Mouse (Mus musculus) G1E (cell line): ENCODE results near the gene Vmn1r53. TPM values are rescaled to one million over a fixed set of nuclear protein-coding genes. Genes with fewer than 3 reads are reported as not detected.
"Not testable (repeated sequence)": the region's sequence is repeated elsewhere in the genome, so short reads cannot be mapped to it uniquely, and the experiment has no call there.

ENCODE experiments used
- ATAC-seq: 2 replicates; pipeline ENCODE4 v1.8.0; 2016; ENCODE audit warnings: mild to moderate bottlenecking; ENCODE audit not compliant: insufficient number of reproducible peaks, poor library complexity, low FRiP score, severe bottlenecking; ENCODE audit errors: extremely low read depth
- DNase-seq: peaks from one replicate; pipeline ENCODE4 v3.0.0; 2012; ENCODE audit warnings: low spot score
- H3K27me3 ChIP-seq: 2 replicates; pipeline ENCODE4 v1.6.1; 2012; ENCODE audit warnings: mild to moderate bottlenecking, low read length, inconsistent platforms; ENCODE audit not compliant: insufficient read depth
- H3K36me3 ChIP-seq: replicated peaks from 2 replicates; pipeline ENCODE3; 2012; ENCODE audit warnings: mild to moderate bottlenecking, inconsistent platforms
- H3K4me1 ChIP-seq: 2 replicates; pipeline ENCODE4 v1.6.1; 2012; ENCODE audit warnings: low read depth, low read length, inconsistent platforms, mixed read lengths; ENCODE audit not compliant: insufficient read depth
- H3K4me3 ChIP-seq: 2 replicates; pipeline ENCODE4 v1.5.1; 2012; ENCODE audit warnings: low read depth, mild to moderate bottlenecking, inconsistent platforms, low read length, moderate library complexity, mixed read lengths
- H3K9me3 ChIP-seq: replicated peaks from 2 replicates; pipeline ENCODE4 v1.6.1; 2012; ENCODE audit warnings: inconsistent platforms
- CTCF ChIP-seq: IDR thresholded peaks from 2 replicates; pipeline ENCODE4 v1.5.1; 2012; ENCODE audit warnings: low read depth, low read length, inconsistent platforms, mixed read lengths
- GATA1 ChIP-seq: IDR thresholded peaks from 2 replicates; pipeline ENCODE4 v1.6.1; 2012; ENCODE audit warnings: borderline replicate concordance, low read length, inconsistent platforms, mixed read lengths
- GATA2 ChIP-seq: IDR thresholded peaks from 2 replicates; pipeline ENCODE4 v1.6.1; 2012; ENCODE audit warnings: low read depth, low read length, inconsistent platforms, borderline replicate concordance
- POLR2AphosphoS5 ChIP-seq: IDR thresholded peaks from 2 replicates; pipeline ENCODE4 v1.6.1; 2012; ENCODE audit warnings: low read depth, low read length, inconsistent platforms; ENCODE audit not compliant: insufficient replicate concordance
- TAL1 ChIP-seq: conservative IDR thresholded peaks from 2 replicates; pipeline ENCODE4 v1.6.1; 2012; ENCODE audit warnings: low read depth, low read length, inconsistent platforms, mixed read lengths
- polyA plus RNA-seq: library from polyadenylated mRNA; stranded (reverse); fragments of >175 nt; gene quantifications from 2 replicates; pipeline ENCODE4 v1.2.3, GENCODE M21; 2012
- total RNA-seq, 2 experiments: library from RNA; stranded (forward) in 1 of 2; stranded (reverse) in 1 of 2; fragments of 200-1000 nt in 1 of 2; fragments of >200 nt in 1 of 2; fragmentation: Nextera tagmentation in 1 of 2; gene quantifications; 2 replicates each; pipeline ENCODE4 v1.2.3; 2014 to 2017

Gene Vmn1r53
- total RNA-seq (2014; fragmentation: Nextera tagmentation) (not detected in 2 replicates), total RNA-seq (2017) (0.16 and 0.52 TPM in 2 replicates), polyA plus RNA-seq (not detected in 2 replicates)

GRCm38 (mm10) chr6:90224338-90224737, at the start of gene Vmn1r53:
Vmn1r53 (minus strand) TSS chr6:90224438.
- H3K4me1 ChIP-seq, result no peaks in the 10 kb centered on the region
- no peak within 1 kb of the TSS for H3K4me3 ChIP-seq
- H3K9me3 ChIP-seq, result no peaks in the 10 kb centered on the region
- ATAC-seq (no peak), DNase-seq (no peak)
- no peak for TF ChIP-seq GATA1
- no peak for TF ChIP-seq TAL1
- no peak for TF ChIP-seq POLR2AphosphoS5
- TF ChIP-seq GATA2, result no peak
- TF ChIP-seq CTCF, result no peak
- no peaks in the 10 kb centered on the region for H3K36me3 ChIP-seq
- no peaks in the 10 kb centered on the region for H3K27me3 ChIP-seq

DNA sequence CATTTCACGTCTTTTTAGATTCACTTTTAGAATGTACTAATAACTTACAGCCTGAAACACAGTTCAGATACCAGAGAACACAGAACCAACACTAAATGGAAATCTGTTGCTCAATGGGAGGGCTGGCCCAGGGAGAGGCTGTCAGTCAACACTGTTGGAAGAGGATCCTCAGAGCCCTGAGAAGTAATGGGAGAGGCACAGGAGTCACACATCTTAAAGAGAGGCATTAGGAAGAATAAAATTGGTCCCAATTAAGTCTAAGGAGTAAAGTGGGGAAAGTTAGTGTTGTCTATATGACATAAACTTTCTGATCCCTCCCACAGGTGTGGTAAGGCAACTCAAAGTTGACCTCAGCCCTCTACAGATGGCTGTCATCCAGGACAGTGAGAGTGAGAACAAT, 21.8 kb upstream of the Vmn1r53 start, which contains the start of gene Vmn1r54:
Gene Vmn1r54 (plus strand): TSS at position 301 of the 400 bp plus-strand sequence.
- no peak for TF ChIP-seq POLR2AphosphoS5
- TF ChIP-seq GATA2, result no peak
- TF ChIP-seq GATA1, result no peak
- TF ChIP-seq CTCF, result no peak
- no peak for TF ChIP-seq TAL1
- H3K27me3 ChIP-seq, result peaks cover 8% of the 10 kb centered on the region; the same call in 1 of the 2 replicates
- no peak within 1 kb of the TSS for H3K4me3 ChIP-seq
- no peaks in the 10 kb centered on the region for H3K9me3 ChIP-seq
- no peak for DNase-seq
- ATAC-seq, result no peak
- no peaks in the 10 kb centered on the region for H3K4me1 ChIP-seq
- H3K36me3 ChIP-seq, result no peaks in the 10 kb centered on the region

DNA sequence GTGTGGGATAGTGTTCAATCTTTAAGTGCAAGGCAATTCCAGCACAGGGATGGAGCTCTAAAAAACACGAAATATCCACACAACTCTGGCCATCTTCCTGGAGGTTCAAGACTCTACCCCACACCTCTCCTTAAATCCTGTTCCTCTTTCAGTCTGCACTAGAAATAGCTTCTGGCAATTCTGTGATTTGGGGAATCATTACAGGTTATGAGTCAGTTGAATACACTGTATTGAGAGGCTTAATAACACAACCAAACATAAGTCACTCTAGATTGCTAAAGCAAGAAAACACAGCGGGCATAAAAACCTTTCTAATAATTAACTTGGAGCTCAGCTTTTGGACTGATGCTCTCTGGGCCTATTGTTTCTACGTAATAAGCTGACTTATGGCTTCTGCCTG, 19.8 kb upstream of the Vmn1r53 start:
- TF ChIP-seq CTCF (no peak), POLR2AphosphoS5 (no peak), GATA1 (no peak), GATA2 (no peak), TAL1 (no peak)
- H3K36me3 ChIP-seq, result no peaks in the 10 kb centered on the region
- H3K4me3 ChIP-seq, result no peak overlapping the region
- no peaks in the 10 kb centered on the region for H3K4me1 ChIP-seq
- H3K9me3 ChIP-seq, result no peaks in the 10 kb centered on the region
- DNase-seq, result no peak
- no peak for ATAC-seq
- H3K27me3 ChIP-seq, result peaks cover 8% of the 10 kb centered on the region; the same call in 1 of the 2 replicates

DNA sequence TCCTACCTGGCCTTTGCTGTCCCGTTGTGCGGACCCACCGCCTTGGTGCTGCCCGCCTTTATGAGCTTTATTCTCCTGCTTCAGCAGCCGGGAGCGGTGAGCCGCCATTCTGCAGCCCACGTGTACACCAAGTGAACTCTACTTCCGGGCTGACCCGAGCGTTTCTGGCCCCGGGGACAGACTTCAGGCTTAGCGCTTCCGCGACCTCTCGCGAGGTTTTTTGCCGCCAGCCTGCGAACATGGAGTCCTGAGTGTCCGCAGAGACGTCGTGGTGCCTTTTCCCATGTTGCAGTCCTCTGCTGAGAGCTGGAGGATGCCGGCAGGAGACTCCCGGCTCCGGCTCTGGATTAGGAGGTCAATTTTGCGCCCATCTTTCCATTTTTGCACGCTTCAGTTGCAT, 8.4 kb upstream of the Vmn1r53 start:
- DNase-seq (no peak), ATAC-seq (no peak)
- no peak overlapping the region for H3K4me3 ChIP-seq
- TF ChIP-seq CTCF (no peak), GATA2 (no peak), TAL1 (no peak), POLR2AphosphoS5 (no peak), GATA1 (no peak)
- no peaks in the 10 kb centered on the region for H3K9me3 ChIP-seq
- H3K36me3 ChIP-seq, result no peaks in the 10 kb centered on the region
- no peaks in the 10 kb centered on the region for H3K4me1 ChIP-seq
- H3K27me3 ChIP-seq, result no peaks in the 10 kb centered on the region

GRCm38 (mm10) chr6:90232114-90232513, 7.9 kb upstream of the Vmn1r53 start:
- H3K27me3 ChIP-seq, H3K36me3 ChIP-seq, ATAC-seq, DNase-seq, H3K9me3 ChIP-seq, H3K4me3 ChIP-seq, H3K4me1 ChIP-seq: not testable (repeated sequence)

- not testable (repeated sequence) for H3K4me3 ChIP-seq, H3K36me3 ChIP-seq, ATAC-seq
Measured at GRCm38 (mm10) chr6:90202493-90202892, 21.7 kb downstream of the Vmn1r53 start, which contains the start of gene V1ra8. V1ra8 (plus strand) TSS chr6:90202793.

GRCm38 (mm10) chr6:90174508-90174907, 49.7 kb downstream of the Vmn1r53 start, which contains the start of gene Vmn1r52:
Vmn1r52 (plus strand) TSS chr6:90174808.
- Histone ChIP-seq H3K4me3 (no peak within 1 kb of the TSS), H3K9me3 (no peaks in the 10 kb centered on the region), H3K27me3 (no peaks in the 10 kb centered on the region), H3K36me3 (no peaks in the 10 kb centered on the region), H3K4me1 (no peaks in the 10 kb centered on the region)
- TF ChIP-seq GATA2, result no peak
- no peak for TF ChIP-seq GATA1
- TF ChIP-seq TAL1, result no peak
- TF ChIP-seq POLR2AphosphoS5, result no peak
- no peak for TF ChIP-seq CTCF
- ATAC-seq (no peak), DNase-seq (no peak)

More at GRCm38 (mm10) chr6:90202493-90202892, 21.7 kb downstream of the Vmn1r53 start, which contains the start of gene V1ra8:
- H3K4me1 ChIP-seq, H3K9me3 ChIP-seq, H3K27me3 ChIP-seq, DNase-seq: not testable (repeated sequence)

Other genes with a start within 250 kb of the Vmn1r53 start
- gene Vmn1r47, start 208.3 kb downstream of the Vmn1r53 start, total RNA-seq (2014; fragmentation: Nextera tagmentation), result not detected in 2 replicates
- 0.16 and 0.17 TPM in 2 replicates for gene Vmn1r47, start 208.3 kb downstream of the Vmn1r53 start, total RNA-seq (2017)
- gene Vmn1r47, start 208.3 kb downstream of the Vmn1r53 start, polyA plus RNA-seq, result not detected in 2 replicates
- not detected in 2 replicates for gene Vmn1r48, start 187.6 kb downstream of the Vmn1r53 start, total RNA-seq (2014; fragmentation: Nextera tagmentation)
- not detected in 2 replicates for gene Vmn1r48, start 187.6 kb downstream of the Vmn1r53 start, total RNA-seq (2017)
- gene Vmn1r48, start 187.6 kb downstream of the Vmn1r53 start, polyA plus RNA-seq, result not detected in 2 replicates
- not detected in 2 replicates for gene Vmn1r49, start 145.9 kb downstream of the Vmn1r53 start, total RNA-seq (2014; fragmentation: Nextera tagmentation)
- 0.16 and 0.17 TPM in 2 replicates for gene Vmn1r49, start 145.9 kb downstream of the Vmn1r53 start, total RNA-seq (2017)
- not detected in 2 replicates for gene Vmn1r49, start 145.9 kb downstream of the Vmn1r53 start, polyA plus RNA-seq
- not detected in 2 replicates for gene Vmn1r50, start 123.0 kb downstream of the Vmn1r53 start, total RNA-seq (2014; fragmentation: Nextera tagmentation)
- gene Vmn1r50, start 123.0 kb downstream of the Vmn1r53 start, total RNA-seq (2017), result 0.27 TPM in 1 of 2 replicates, not detected in the other
- not detected in 2 replicates for gene Vmn1r50, start 123.0 kb downstream of the Vmn1r53 start, polyA plus RNA-seq
- gene Vmn1r51, start 101.8 kb downstream of the Vmn1r53 start, total RNA-seq (2014; fragmentation: Nextera tagmentation), result not detected in 2 replicates
- gene Vmn1r51, start 101.8 kb downstream of the Vmn1r53 start, total RNA-seq (2017), result 0.11 and 0.17 TPM in 2 replicates
- not detected in 2 replicates for gene Vmn1r51, start 101.8 kb downstream of the Vmn1r53 start, polyA plus RNA-seq
- gene Vmn1r52, start 49.6 kb downstream of the Vmn1r53 start, total RNA-seq (2014; fragmentation: Nextera tagmentation), result not detected in 2 replicates
- 0.11 TPM in 1 of 2 replicates, not detected in the other for gene Vmn1r52, start 49.6 kb downstream of the Vmn1r53 start, total RNA-seq (2017)
- not detected in 2 replicates for gene Vmn1r52, start 49.6 kb downstream of the Vmn1r53 start, polyA plus RNA-seq
- gene V1ra8, start 21.6 kb downstream of the Vmn1r53 start, total RNA-seq (2014; fragmentation: Nextera tagmentation), result not detected in 2 replicates
- 0.27 TPM in 1 of 2 replicates, not detected in the other for gene V1ra8, start 21.6 kb downstream of the Vmn1r53 start, total RNA-seq (2017)
- gene V1ra8, start 21.6 kb downstream of the Vmn1r53 start, polyA plus RNA-seq, result not detected in 2 replicates
- gene Vmn1r54, start 21.9 kb upstream of the Vmn1r53 start, total RNA-seq (2014; fragmentation: Nextera tagmentation), result not detected in 2 replicates
- 0.16 and 0.23 TPM in 2 replicates for gene Vmn1r54, start 21.9 kb upstream of the Vmn1r53 start, total RNA-seq (2017)
- not detected in 2 replicates for gene Vmn1r54, start 21.9 kb upstream of the Vmn1r53 start, polyA plus RNA-seq
- not detected in 2 replicates for gene BC048671, start 76.8 kb upstream of the Vmn1r53 start, total RNA-seq (2014; fragmentation: Nextera tagmentation)
- gene BC048671, start 76.8 kb upstream of the Vmn1r53 start, total RNA-seq (2017), result not detected in 2 replicates
- gene BC048671, start 76.8 kb upstream of the Vmn1r53 start, polyA plus RNA-seq, result not detected in 2 replicates
- gene Chst13, start 100.7 kb upstream of the Vmn1r53 start, total RNA-seq (2014; fragmentation: Nextera tagmentation), result not detected in 2 replicates
- gene Chst13, start 100.7 kb upstream of the Vmn1r53 start, total RNA-seq (2017), result 0.11 TPM in 1 of 2 replicates, not detected in the other
- gene Chst13, start 100.7 kb upstream of the Vmn1r53 start, polyA plus RNA-seq, result 0.03 TPM in 1 of 2 replicates, not detected in the other
- not detected in 2 replicates for gene Uroc1, start 108.8 kb upstream of the Vmn1r53 start, total RNA-seq (2014; fragmentation: Nextera tagmentation)
- not detected in 2 replicates for gene Uroc1, start 108.8 kb upstream of the Vmn1r53 start, total RNA-seq (2017)
- not detected in 2 replicates for gene Uroc1, start 108.8 kb upstream of the Vmn1r53 start, polyA plus RNA-seq
- gene Zxdc, start 145.1 kb upstream of the Vmn1r53 start, total RNA-seq (2014; fragmentation: Nextera tagmentation), result 23.3 and 24.9 TPM in 2 replicates
- gene Zxdc, start 145.1 kb upstream of the Vmn1r53 start, total RNA-seq (2017), result 19.0 and 19.7 TPM in 2 replicates
- 32.5 and 36.2 TPM in 2 replicates for gene Zxdc, start 145.1 kb upstream of the Vmn1r53 start, polyA plus RNA-seq
- gene Cfap100, start 204.4 kb upstream of the Vmn1r53 start, total RNA-seq (2014; fragmentation: Nextera tagmentation), result not detected in 2 replicates
- gene Cfap100, start 204.4 kb upstream of the Vmn1r53 start, total RNA-seq (2017), result 0.27 TPM in 1 of 2 replicates, not detected in the other
- gene Cfap100, start 204.4 kb upstream of the Vmn1r53 start, polyA plus RNA-seq, result not detected in 2 replicates
- gene Klf15, start 238.1 kb upstream of the Vmn1r53 start, total RNA-seq (2014; fragmentation: Nextera tagmentation), result not detected in 2 replicates
- gene Klf15, start 238.1 kb upstream of the Vmn1r53 start, total RNA-seq (2017), result 0.05 TPM in 1 of 2 replicates, not detected in the other
- gene Klf15, start 238.1 kb upstream of the Vmn1r53 start, polyA plus RNA-seq, result not detected in 2 replicates